Mouse (Mus musculus) adrenal gland, postnatal 25 days (tissue): Measurements from ENCODE around the gene Abhd10. TPM values are rescaled to one million over a fixed set of nuclear protein-coding genes. Genes with fewer than 3 reads are reported as not detected.

ENCODE experiments used
- total RNA-seq: library from RNA; stranded (reverse); gene quantifications from 2 replicates; pipeline ENCODE4 v1.2.3, GENCODE M21; 2021

The Abhd10 gene
- total RNA-seq, 1 experiment from 2014 or later: 30.0 TPM

Other genes starting within 250 kb of the Abhd10 start
- gene Gm609, start 250.0 kb downstream of the Abhd10 start, total RNA-seq: not detected in 2 replicates
- gene Gm17783, start 210.9 kb downstream of the Abhd10 start, total RNA-seq: not detected in 2 replicates
- not detected in 2 replicates for gene Slc9c1, start 207.6 kb downstream of the Abhd10 start, total RNA-seq
- not detected in 2 replicates for gene Gcsam, start 132.6 kb downstream of the Abhd10 start, total RNA-seq
- 0.15 TPM in 1 of 2 replicates, not detected in the other for gene BC016579, start 88.9 kb downstream of the Abhd10 start, total RNA-seq
- 0.21 TPM in 1 of 2 replicates, not detected in the other for gene Tmprss7, start 49.3 kb downstream of the Abhd10 start, total RNA-seq
- 4.9 and 5.0 TPM in 2 replicates for gene Tagln3, start 18.3 kb downstream of the Abhd10 start, total RNA-seq
- gene Phldb2, start 210.6 kb upstream of the Abhd10 start, total RNA-seq: 52.2 and 68.2 TPM in 2 replicates